Mouse (Mus musculus): ENCODE measurements around the gene Pmf1.
A peak's percentile ranks its signal among the peaks of the same experiment; 100 is the strongest.
"Not testable (repeated sequence)": the region's sequence is repeated elsewhere in the genome, so short reads cannot be mapped to it uniquely, and the experiment has no call there.

The Pmf1 gene

DNA sequence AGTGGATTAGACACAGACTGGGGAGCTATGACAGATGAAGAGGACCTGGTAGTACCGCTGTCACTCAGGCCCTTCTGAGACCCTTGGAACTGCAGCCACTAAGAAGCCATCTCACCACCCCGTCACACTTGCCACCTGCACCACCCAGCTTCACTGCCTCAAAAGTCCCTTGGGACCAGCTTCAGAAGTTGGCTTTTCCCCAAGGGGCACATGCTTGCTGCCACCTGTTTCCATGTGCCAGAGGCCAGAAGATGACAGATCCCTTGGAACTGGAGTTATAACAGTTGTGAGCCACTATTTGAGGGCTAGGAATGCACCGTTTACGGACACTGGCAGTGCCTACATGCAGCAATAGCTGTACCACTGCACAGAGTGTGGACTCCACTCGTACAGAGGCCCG, 14.8 kb downstream of the Pmf1 start:
- no peak for DNase-seq (ENCODE audit: low spot score)

GRCm38 (mm10) chr3:88393776-88394375, 16.3 kb downstream of the Pmf1 start:
- DNase-seq (ENCODE audit: low spot score) = no peak

DNA sequence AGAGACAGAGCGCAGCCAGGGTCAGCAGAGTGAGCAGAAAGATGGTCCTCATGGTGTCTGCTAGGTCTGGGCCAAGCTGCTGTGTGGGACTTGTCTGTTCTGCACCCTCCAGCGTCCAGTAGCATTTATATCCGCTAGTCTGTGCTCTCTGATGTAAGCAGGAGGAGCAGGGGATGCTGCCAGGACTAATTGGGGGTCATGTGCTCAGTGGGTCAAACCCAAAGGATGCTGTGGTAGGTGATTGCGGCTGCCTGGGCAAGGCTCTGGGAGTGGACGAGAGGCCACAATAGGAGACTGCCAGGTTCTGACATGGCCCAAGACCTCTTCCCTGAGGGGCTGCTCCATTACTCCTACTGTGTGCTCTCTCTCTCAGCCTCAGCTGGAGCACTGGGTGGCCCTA, 25.8 kb downstream of the Pmf1 start, which contains the start of gene Bglap:
Bglap (minus strand) TSS at position 101 of the 400 bp plus-strand sequence.
- no peak for DNase-seq (ENCODE audit: low spot score)

DNA sequence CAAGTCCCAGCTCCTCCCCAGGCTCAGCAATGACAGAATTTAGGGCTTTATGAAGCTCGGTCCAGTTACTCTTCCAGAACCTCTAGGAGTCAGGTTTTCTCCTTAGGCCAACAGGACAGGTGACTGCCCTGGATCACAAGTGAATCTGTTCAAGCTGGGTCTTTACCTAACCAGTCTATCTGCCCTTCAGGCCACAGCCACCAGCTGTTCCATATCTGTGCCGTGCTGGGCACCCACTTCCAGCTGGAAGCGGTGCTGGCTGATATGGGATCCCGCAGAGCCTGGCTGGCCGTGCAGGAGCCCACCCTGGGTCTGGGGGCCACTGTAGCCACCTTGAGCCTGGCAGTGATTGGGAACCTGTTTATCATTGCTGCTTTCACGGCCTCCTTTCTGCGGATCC, 27.7 kb downstream of the Pmf1 start:
- DNase-seq (ENCODE audit: low spot score) = not testable (repeated sequence)

- not testable (repeated sequence) for DNase-seq (ENCODE audit: low spot score)
These were observed 28.5 kb downstream of the Pmf1 start for GRCm38 (mm10) chr3:88381389-88382315.

GRCm38 (mm10) chr3:88378599-88378998, 31.5 kb downstream of the Pmf1 start, which contains the start of gene Bglap2:
Bglap2 (minus strand) TSS chr3:88378699.
- not testable (repeated sequence) for DNase-seq (ENCODE audit: low spot score)

DNA sequence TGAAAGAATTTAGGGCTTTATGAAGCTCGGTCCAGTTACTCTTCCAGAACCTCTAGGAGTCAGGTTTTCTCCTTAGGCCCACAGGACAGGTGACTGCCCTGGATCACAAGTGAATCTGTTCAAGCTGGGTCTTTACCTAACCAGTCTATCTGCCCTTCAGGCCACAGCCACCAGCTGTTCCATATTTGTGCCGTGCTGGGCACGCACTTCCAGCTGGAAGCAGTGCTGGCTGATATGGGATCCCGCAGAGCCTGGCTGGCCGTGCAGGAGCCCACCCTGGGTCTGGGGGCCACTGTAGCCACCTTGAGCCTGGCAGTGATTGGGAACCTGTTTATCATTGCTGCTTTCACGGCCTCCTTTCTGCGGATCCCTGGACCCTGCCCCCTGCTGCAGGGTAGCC, 33.5 kb downstream of the Pmf1 start:
- DNase-seq (ENCODE audit: low spot score) = not testable (repeated sequence)

- DNase-seq (ENCODE audit: low spot score) = not testable (repeated sequence)
These were observed 34.1 kb downstream of the Pmf1 start for GRCm38 (mm10) chr3:88375750-88376626.

DNA sequence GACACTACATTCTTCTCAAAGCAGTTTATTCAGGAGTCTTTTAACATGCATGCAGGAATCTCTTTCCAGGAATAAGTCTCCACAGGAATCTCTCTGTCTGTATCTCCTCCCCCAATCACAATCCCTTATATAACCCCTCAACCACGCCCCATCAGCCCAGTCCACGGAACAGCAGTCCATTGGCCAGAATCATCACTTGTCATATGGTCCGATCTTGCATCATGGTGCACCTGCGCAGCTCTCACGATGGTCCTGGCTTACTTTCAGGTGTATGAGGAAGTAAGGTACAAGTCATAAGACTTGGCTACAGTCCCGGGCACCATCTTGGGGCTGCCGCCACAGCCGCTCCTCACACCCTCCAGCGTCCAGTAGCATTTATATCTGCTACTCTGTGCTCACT, 37.5 kb downstream of the Pmf1 start, which contains the start of gene Bglap3:
Bglap3 (minus strand) TSS at position 101 of the 400 bp plus-strand sequence.
- not testable (repeated sequence) for DNase-seq (ENCODE audit: low spot score)

DNA sequence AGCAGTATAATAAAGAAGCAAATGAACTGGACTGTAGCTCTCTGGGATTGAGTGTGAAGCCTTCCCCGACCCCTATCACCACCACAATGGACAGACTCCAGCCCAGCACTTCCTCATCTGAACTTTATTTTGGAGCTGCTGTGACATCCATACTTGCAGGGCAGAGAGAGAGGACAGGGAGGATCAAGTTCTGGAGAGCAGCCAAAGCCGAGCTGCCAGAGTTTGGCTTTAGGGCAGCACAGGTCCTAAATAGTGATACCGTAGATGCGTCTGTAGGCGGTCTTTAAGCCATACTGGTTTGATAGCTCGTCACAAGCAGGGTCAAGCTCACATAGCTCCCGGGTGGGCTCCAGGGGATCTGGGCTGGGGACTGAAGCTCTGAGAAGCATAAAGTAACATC, 41.6 kb downstream of the Pmf1 start:
- DNase-seq (ENCODE audit: low spot score) = not testable (repeated sequence)

DNA sequence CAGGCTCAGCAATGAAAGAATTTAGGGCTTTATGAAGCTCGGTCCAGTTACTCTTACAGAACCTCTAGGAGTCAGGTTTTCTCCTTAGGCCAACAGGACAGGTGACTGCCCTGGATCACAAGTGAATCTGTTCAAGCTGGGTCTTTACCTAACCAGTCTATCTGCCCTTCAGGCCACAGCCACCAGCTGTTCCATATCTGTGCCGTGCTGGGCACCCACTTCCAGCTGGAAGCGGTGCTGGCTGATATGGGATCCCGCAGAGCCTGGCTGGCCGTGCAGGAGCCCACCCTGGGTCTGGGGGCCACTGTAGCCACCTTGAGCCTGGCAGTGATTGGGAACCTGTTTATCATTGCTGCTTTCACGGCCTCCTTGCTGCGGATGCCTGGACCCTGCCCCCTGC, 42.6 kb downstream of the Pmf1 start:
- DNase-seq (ENCODE audit: low spot score) = not testable (repeated sequence)

GRCm38 (mm10) chr3:88366830-88367428, 43.2 kb downstream of the Pmf1 start:
- not testable (repeated sequence) for DNase-seq (ENCODE audit: low spot score)

GRCm38 (mm10) chr3:88365705-88366361, 44.3 kb downstream of the Pmf1 start:
- DNase-seq (ENCODE audit: low spot score) = no peak

DNA sequence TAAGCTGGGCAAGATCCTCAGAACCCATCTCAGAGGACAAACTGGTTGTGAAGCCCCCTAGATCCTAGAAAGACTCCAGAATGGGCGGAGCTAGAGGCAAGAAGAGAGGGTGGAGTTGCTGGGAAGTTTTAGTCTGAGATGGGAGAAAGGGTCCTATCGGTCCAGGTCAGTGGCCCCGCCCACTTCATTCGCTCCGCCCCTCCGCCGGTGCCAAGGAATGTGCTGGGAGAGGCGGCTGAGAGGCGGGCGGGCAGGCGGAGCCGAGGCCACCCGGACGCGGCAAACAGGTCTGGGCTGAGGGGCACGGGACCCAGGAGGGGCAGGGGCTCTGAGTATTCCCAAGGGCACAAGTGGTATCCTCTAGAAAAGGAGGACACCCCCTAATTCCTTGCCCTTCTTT, 45.8 kb downstream of the Pmf1 start, which contains the start of gene Paqr6:
Paqr6 (plus strand) TSS at position 248 of the 400 bp plus-strand sequence.
- DNase-seq (ENCODE audit: low spot score) = peak; percentile 63

DNA sequence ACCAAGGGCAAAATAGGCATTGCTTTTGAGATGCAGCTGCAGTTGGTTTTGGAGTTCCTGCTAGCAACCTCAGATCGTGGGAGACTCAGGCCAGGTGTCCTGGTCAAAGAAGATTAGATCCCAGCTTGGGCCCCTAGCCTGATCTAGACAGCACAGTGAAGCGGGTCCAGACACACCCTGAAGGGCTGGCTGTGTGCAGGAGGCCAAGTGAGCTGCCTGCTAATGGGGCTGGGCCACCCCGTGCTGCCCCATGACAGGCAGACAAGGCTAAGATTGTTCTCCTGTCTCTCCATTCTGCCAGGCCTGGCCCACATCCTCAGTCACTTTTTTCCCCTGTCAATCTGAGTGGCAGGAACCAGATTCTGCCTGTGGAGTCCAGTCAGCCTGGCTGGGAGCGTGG, 46.4 kb downstream of the Pmf1 start:
- DNase-seq (ENCODE audit: low spot score) = no peak

DNA sequence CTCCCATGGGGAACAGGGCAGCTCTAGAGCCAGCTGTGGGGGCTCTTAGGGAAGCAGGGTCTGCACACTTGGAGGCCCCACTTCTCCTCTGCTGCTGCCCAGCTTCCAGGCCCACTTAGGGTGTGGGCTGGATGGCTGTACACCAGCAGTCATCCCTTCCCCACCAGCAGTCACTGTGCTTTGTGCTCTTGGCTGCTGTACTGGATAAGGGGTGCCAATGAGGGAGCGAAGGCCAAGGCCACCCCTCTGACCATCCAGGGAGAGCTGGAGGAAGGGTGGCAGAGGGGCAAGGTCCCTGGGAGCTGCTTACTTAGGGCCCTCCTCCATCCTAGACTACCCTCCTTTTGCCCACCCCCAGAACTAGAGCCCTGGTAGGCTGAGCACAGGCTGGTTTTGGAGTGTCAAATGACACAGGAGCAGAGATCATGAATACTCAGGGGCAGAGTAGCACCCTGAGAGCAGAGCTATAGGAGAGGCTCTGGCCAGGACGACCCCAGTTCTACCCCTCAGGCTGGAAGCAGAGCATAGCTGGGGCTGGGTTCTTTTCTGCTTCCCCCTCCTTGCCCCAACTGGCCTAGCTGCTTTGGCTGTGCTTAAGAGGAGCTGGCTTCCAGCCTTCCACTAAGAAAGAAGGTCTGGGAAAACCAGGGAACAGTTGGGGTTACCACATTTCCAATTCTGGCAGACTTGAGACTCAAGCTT, 48.4 kb downstream of the Pmf1 start:
- no peak for DNase-seq (ENCODE audit: low spot score)

- no peak for DNase-seq (ENCODE audit: low spot score)
These were observed 49.0 kb downstream of the Pmf1 start for GRCm38 (mm10) chr3:88361096-88361495.

DNA sequence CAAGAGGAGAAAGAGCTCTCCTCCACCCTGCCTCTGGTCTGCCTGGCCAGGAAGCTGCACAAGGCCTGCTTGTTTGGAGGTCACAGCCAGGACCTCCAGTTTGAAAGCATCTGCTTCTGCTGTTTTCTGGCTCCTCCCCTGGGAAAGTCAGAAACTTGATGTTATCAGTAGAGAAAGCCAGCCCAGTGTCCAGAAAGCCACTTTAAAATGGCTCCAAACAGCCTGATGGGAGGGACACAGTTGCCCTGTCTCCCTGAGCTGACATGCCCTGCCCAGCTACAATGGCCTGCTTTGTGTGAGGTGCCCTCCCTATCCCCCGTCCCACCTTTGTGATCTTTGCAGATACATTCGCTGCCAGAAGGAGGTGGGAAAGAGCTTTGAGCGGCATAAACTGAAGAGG, 50.1 kb downstream of the Pmf1 start:
- DNase-seq (ENCODE audit: low spot score) = no peak

GRCm38 (mm10) chr3:88359584-88359983, 50.5 kb downstream of the Pmf1 start:
- no peak for DNase-seq (ENCODE audit: low spot score)

Measured in ovary, adult 18-20 months (tissue).